Mouse (Mus musculus) embryonic facial prominence, embryonic 14.5 days (tissue): Measurements from ENCODE around the gene Inpp4a. TPM values are rescaled to one million over a fixed set of nuclear protein-coding genes. Genes with fewer than 3 reads are reported as not detected.

ENCODE experiments used
- ATAC-seq: fragments of 200-750 bp; cut with Nextera tagmentation; 2 replicates; pipeline ENCODE4 v1.8.0; 2017; ENCODE audit warnings: low read depth, moderate number of reproducible peaks, moderate TSS enrichment
- DNase-seq: peaks from one replicate; pipeline ENCODE4 v3.0.0-alpha.2; 2015; ENCODE audit warnings: low spot score
- H3K27ac ChIP-seq: fragments of 300-500 bp; sonication (generic); replicated peaks from 2 replicates; pipeline ENCODE4 v1.5.1; 2014; ENCODE audit warnings: low read depth, mild to moderate bottlenecking, low read length, moderate library complexity
- H3K27me3 ChIP-seq: fragments of 300-500 bp; sonication (generic); replicated peaks from 2 replicates; pipeline ENCODE4 v1.6.1; 2014; ENCODE audit warnings: low read length; ENCODE audit not compliant: control insufficient read depth, insufficient read depth
- H3K36me3 ChIP-seq: fragments of 300-500 bp; sonication (generic); 2 replicates; pipeline ENCODE4 v1.6.1; 2014; ENCODE audit warnings: low read length, mixed read lengths; ENCODE audit not compliant: control insufficient read depth, insufficient read depth
- H3K4me1 ChIP-seq: fragments of 300-500 bp; sonication (generic); 2 replicates; pipeline ENCODE4 v1.6.1; 2014; ENCODE audit warnings: antibody characterized with exemption, low read length; ENCODE audit not compliant: control insufficient read depth, insufficient read depth
- H3K4me2 ChIP-seq: fragments of 300-500 bp; sonication (generic); 2 replicates; pipeline ENCODE4 v1.6.1; 2014; ENCODE audit warnings: low read depth, mild to moderate bottlenecking, low read length, moderate library complexity, mixed read lengths
- H3K4me3 ChIP-seq: fragments of 300-500 bp; sonication (generic); 2 replicates; pipeline ENCODE4 v1.5.1; 2014; ENCODE audit warnings: low read depth, mild to moderate bottlenecking, low read length
- H3K9ac ChIP-seq: fragments of 300-500 bp; sonication (generic); 2 replicates; pipeline ENCODE4 v1.6.1; 2014; ENCODE audit warnings: low read depth, mild to moderate bottlenecking, low read length, moderate library complexity, mixed read lengths
- H3K9me3 ChIP-seq: fragments of 300-500 bp; sonication (generic); 2 replicates; pipeline ENCODE4 v1.6.1; 2016; ENCODE audit warnings: low read length; ENCODE audit not compliant: control insufficient read depth
- WGBS: fragments of 180-500 bp; shearing (Covaris S2); extraction: QIAGEN DNeasy Blood & Tissue Kit; methylation state at CpG from one replicate; pipeline ENCODE4 v1.1.7; 2014; 5-methylcytosine and 5-hydroxymethylcytosine counted together
- polyA plus RNA-seq: library from polyadenylated mRNA; unstranded; fragments of >200 nt; fragmentation: Nextera tagmentation; extraction: Ambion mirVana; gene quantifications from 2 replicates; pipeline ENCODE4 v1.2.1, GENCODE M21; 2014

The Inpp4a gene
- polyA plus RNA-seq, 1 experiment from 2014 or later, result 17.7 TPM

GRCm38 (mm10) chr1:37376751-37377150, 77.1 kb downstream of the Inpp4a start:
- H3K4me1 ChIP-seq, result no peaks in the 10 kb centered on the region
- 60% methylated on average over 2 of the region's 2 CpGs for WGBS
- ATAC-seq (no peak), DNase-seq (no peak)
- H3K36me3 ChIP-seq, result peaks cover 43% of the 10 kb centered on the region
- H3K9ac ChIP-seq, result no peak overlapping the region
- H3K4me3 ChIP-seq, result no peak overlapping the region
- no peaks in the 10 kb centered on the region for H3K9me3 ChIP-seq
- no peak overlapping the region for H3K27ac ChIP-seq
- H3K27me3 ChIP-seq, result no peaks in the 10 kb centered on the region
- H3K4me2 ChIP-seq, result no peak overlapping the region

- Histone ChIP-seq H3K4me2 (no peak overlapping the region), H3K36me3 (peaks cover 39% of the 10 kb centered on the region), H3K27ac (no peak overlapping the region), H3K9me3 (no peaks in the 10 kb centered on the region), H3K9ac (no peak overlapping the region), H3K4me1 (no peaks in the 10 kb centered on the region), H3K27me3 (no peaks in the 10 kb centered on the region), H3K4me3 (no peak overlapping the region)
- DNase-seq, result no peak
- 89% methylated on average over 5 of the region's 5 CpGs for WGBS
- ATAC-seq, result no peak
Observed at GRCm38 (mm10) chr1:37378095-37378494, 78.4 kb downstream of the Inpp4a start.

GRCm38 (mm10) chr1:37379536-37379935, 79.9 kb downstream of the Inpp4a start:
- Histone ChIP-seq H3K36me3 (peaks cover 34% of the 10 kb centered on the region), H3K27ac (no peak overlapping the region), H3K9ac (no peak overlapping the region), H3K4me3 (no peak overlapping the region), H3K27me3 (no peaks in the 10 kb centered on the region), H3K9me3 (no peaks in the 10 kb centered on the region), H3K4me2 (no peak overlapping the region), H3K4me1 (no peaks in the 10 kb centered on the region)
- ATAC-seq (no peak; the same call in 1 of the 2 replicates), DNase-seq (no peak)
- 62% methylated on average over 4 of the region's 4 CpGs for WGBS

GRCm38 (mm10) chr1:37380913-37381312, 81.2 kb downstream of the Inpp4a start:
- no peak for ATAC-seq

GRCm38 (mm10) chr1:37384304-37384703, 84.6 kb downstream of the Inpp4a start:
- DNase-seq, result peak; percentile 12
- no peak overlapping the region for H3K4me3 ChIP-seq
- H3K9me3 ChIP-seq, result no peaks in the 10 kb centered on the region
- H3K4me2 ChIP-seq, result no peak overlapping the region
- WGBS, result 76% methylated on average over 3 of the region's 3 CpGs
- H3K36me3 ChIP-seq, result peaks cover 17% of the 10 kb centered on the region; the same call in 1 of the 2 replicates
- no peak overlapping the region for H3K27ac ChIP-seq
- H3K9ac ChIP-seq, result no peak overlapping the region
- no peaks in the 10 kb centered on the region for H3K27me3 ChIP-seq
- no peak for ATAC-seq
- H3K4me1 ChIP-seq, result no peaks in the 10 kb centered on the region

More at GRCm38 (mm10) chr1:37380913-37381312, 81.2 kb downstream of the Inpp4a start:
- Histone ChIP-seq H3K27ac (no peak overlapping the region), H3K27me3 (no peaks in the 10 kb centered on the region), H3K9me3 (no peaks in the 10 kb centered on the region), H3K9ac (no peak overlapping the region), H3K4me2 (no peak overlapping the region), H3K36me3 (peaks cover 22% of the 10 kb centered on the region; the same call in 1 of the 2 replicates), H3K4me3 (no peak overlapping the region), H3K4me1 (no peaks in the 10 kb centered on the region)
- no peak for DNase-seq
- 96% methylated on average over 5 of the region's 5 CpGs for WGBS

GRCm38 (mm10) chr1:37386448-37386971, 86.8 kb downstream of the Inpp4a start:
- Histone ChIP-seq H3K9ac (no peak overlapping the region), H3K27ac (no peak overlapping the region), H3K4me2 (no peak overlapping the region), H3K4me1 (no peaks in the 10 kb centered on the region), H3K9me3 (no peaks in the 10 kb centered on the region), H3K36me3 (peaks cover 18% of the 10 kb centered on the region; the same call in 1 of the 2 replicates), H3K27me3 (no peaks in the 10 kb centered on the region), H3K4me3 (no peak overlapping the region)
- DNase-seq (no peak), ATAC-seq (no peak)
- 67% methylated on average over 7 of the region's 7 CpGs for WGBS

GRCm38 (mm10) chr1:37393174-37393573, 93.5 kb downstream of the Inpp4a start:
- Histone ChIP-seq H3K4me1 (no peaks in the 10 kb centered on the region), H3K27ac (no peak overlapping the region), H3K9me3 (no peaks in the 10 kb centered on the region), H3K4me2 (no peak overlapping the region), H3K27me3 (no peaks in the 10 kb centered on the region), H3K4me3 (no peak overlapping the region), H3K9ac (no peak overlapping the region), H3K36me3 (peaks cover 47% of the 10 kb centered on the region)
- ATAC-seq (no peak), DNase-seq (no peak)
- WGBS, result 87% methylated on average over 5 of the region's 5 CpGs

GRCm38 (mm10) chr1:37396481-37396880, 96.8 kb downstream of the Inpp4a start:
- no peaks in the 10 kb centered on the region for H3K27me3 ChIP-seq
- H3K4me1 ChIP-seq, result no peaks in the 10 kb centered on the region
- WGBS, result 75% methylated on average over 1 of the region's 1 CpGs
- no peak overlapping the region for H3K4me3 ChIP-seq
- H3K9me3 ChIP-seq, result no peaks in the 10 kb centered on the region
- no peak overlapping the region for H3K4me2 ChIP-seq
- ATAC-seq (no peak), DNase-seq (no peak)
- no peak overlapping the region for H3K9ac ChIP-seq
- peaks cover 41% of the 10 kb centered on the region for H3K36me3 ChIP-seq
- no peak overlapping the region for H3K27ac ChIP-seq

GRCm38 (mm10) chr1:37398961-37399360, 99.3 kb downstream of the Inpp4a start:
- Histone ChIP-seq H3K27me3 (no peaks in the 10 kb centered on the region), H3K27ac (no peak overlapping the region), H3K4me2 (no peak overlapping the region), H3K4me1 (no peaks in the 10 kb centered on the region), H3K9ac (no peak overlapping the region), H3K4me3 (no peak overlapping the region), H3K36me3 (peaks cover 33% of the 10 kb centered on the region; the same call in 1 of the 2 replicates), H3K9me3 (no peaks in the 10 kb centered on the region)
- ATAC-seq (no peak), DNase-seq (no peak)
- WGBS, result 66% methylated on average over 3 of the region's 3 CpGs
